Mouse (Mus musculus) layer of hippocampus, adult 8-10 months (tissue): ENCODE measurements around the gene Pnn. TPM values are rescaled to one million over a fixed set of nuclear protein-coding genes. Genes with fewer than 3 reads are reported as not detected.
"Not testable (repeated sequence)": the region's sequence is repeated elsewhere in the genome, so short reads cannot be mapped to it uniquely, and the experiment has no call there.

Source experiments
- DNase-seq, 2 experiments: peaks; one replicate each; pipeline ENCODE4 v3.0.0; 2022; ENCODE audit warnings: low spot score in 2 of 2
- total RNA-seq, 4 experiments: library from RNA; stranded (reverse); gene quantifications; 2 replicates each; pipeline ENCODE4 v1.2.4; 2022

The Pnn gene
- total RNA-seq, result 10 to 100 TPM; 44.1 to 62.6 (median 55.0) TPM

- DNase-seq, result peak; percentile 97
These were observed at the start of gene Pnn for GRCm38 (mm10) chr12:59066448-59067077. TSS of gene Pnn (plus strand) at chr12:59066884.

GRCm38 (mm10) chr12:59017970-59018369 lies 48.7 kb upstream of the Pnn start:
- DNase-seq, result no peak

- DNase-seq, result no peak
These were observed 46.8 kb upstream of the Pnn start for GRCm38 (mm10) chr12:59019891-59020290.

- DNase-seq, result no peak
These were observed 45.4 kb upstream of the Pnn start for GRCm38 (mm10) chr12:59021306-59021705.

- DNase-seq, result no peak
These were observed 34.6 kb upstream of the Pnn start for GRCm38 (mm10) chr12:59032101-59032500.

- no peak for DNase-seq
These were observed 27.3 kb upstream of the Pnn start for GRCm38 (mm10) chr12:59039162-59039970.

GRCm38 (mm10) chr12:59039971-59040844 lies 26.5 kb upstream of the Pnn start:
- no peak for DNase-seq

GRCm38 (mm10) chr12:59040851-59041250 lies 25.8 kb upstream of the Pnn start:
- no peak for DNase-seq

- DNase-seq, result no peak
These were observed 14.2 kb upstream of the Pnn start for GRCm38 (mm10) chr12:59052470-59052869.

GRCm38 (mm10) chr12:59053166-59053565 lies 13.5 kb upstream of the Pnn start:
- DNase-seq, result no peak

- no peak for DNase-seq
These were observed 12.7 kb upstream of the Pnn start for GRCm38 (mm10) chr12:59053976-59054375.

GRCm38 (mm10) chr12:59055196-59055850 lies 11.4 kb upstream of the Pnn start:
- no peak for DNase-seq

GRCm38 (mm10) chr12:59056222-59056621 lies 10.5 kb upstream of the Pnn start:
- no peak for DNase-seq

- not testable (repeated sequence) for DNase-seq
These were observed 8.4 kb upstream of the Pnn start for GRCm38 (mm10) chr12:59058242-59058641.

GRCm38 (mm10) chr12:59060322-59060721 lies 6.4 kb upstream of the Pnn start:
- no peak for DNase-seq

- DNase-seq, result peak; percentile 60 to 76
These were observed 5.6 kb upstream of the Pnn start, which contains the start of gene Trappc6b for GRCm38 (mm10) chr12:59060993-59061595. TSS of gene Trappc6b (minus strand) at chr12:59061472.

- DNase-seq, result no peak
These were observed 1.8 kb upstream of the Pnn start for GRCm38 (mm10) chr12:59064837-59065236.

- DNase-seq, result no peak
These were observed 908 bp upstream of the Pnn start for GRCm38 (mm10) chr12:59065776-59066175.

GRCm38 (mm10) chr12:59067095-59067494 lies 411 bp downstream of the Pnn start:
- DNase-seq, result no peak

GRCm38 (mm10) chr12:59068791-59069190 lies 2.1 kb downstream of the Pnn start:
- DNase-seq, result no peak

GRCm38 (mm10) chr12:59072286-59072685 lies 5.6 kb downstream of the Pnn start:
- no peak for DNase-seq
